Mouse (Mus musculus) left cerebral cortex, adult 18-20 months (tissue): ENCODE data around the gene Adarb2. TPM values are rescaled to one million over a fixed set of nuclear protein-coding genes. Genes with fewer than 3 reads are reported as not detected.

ENCODE experiments used
- DNase-seq, 2 experiments: peaks; one replicate each; pipeline ENCODE4 v3.0.0; 2021 to 2022; ENCODE audit warnings: low spot score in 2 of 2, mixed read lengths in 1 of 2
- total RNA-seq, 2 experiments: library from RNA; stranded (reverse); gene quantifications; 2 replicates each; pipeline ENCODE4 v1.2.3; 2021

Adarb2 gene
- total RNA-seq, 2 experiments from 2014 or later: 20.9 to 22.9 TPM

DNA sequence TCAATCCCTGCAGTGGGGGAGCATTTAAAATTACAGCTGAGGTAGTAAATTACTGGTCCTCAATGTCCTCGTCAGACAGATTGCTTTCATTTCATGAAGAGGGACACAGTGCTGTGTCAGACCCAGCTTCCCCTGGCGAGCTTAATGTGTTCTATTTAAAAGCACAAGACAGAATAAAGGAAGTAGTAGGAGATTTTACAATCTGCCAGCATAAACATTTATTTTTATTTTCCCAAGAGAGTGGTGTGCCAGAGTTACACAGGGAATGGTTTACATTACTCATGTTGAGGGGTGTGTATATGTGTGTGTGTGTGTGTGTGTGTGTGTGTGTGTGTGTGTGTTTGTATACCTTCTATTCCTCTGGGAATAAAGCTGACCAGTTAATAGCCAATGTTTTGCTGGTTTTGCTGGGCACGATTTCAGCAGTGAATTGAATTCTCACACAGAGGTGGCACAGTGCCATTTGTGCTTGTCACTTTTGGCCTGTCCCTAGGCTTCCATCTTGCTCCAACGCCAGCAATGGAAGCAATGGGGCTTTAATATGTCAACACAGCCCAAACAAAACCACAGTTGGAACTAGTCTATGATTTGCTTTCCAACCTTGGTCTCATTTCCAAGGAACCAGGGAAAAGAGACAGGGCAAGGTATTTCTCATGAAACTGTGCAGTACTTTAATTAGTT lies 282.1 kb downstream of the Adarb2 start:
- no peak for DNase-seq

DNA sequence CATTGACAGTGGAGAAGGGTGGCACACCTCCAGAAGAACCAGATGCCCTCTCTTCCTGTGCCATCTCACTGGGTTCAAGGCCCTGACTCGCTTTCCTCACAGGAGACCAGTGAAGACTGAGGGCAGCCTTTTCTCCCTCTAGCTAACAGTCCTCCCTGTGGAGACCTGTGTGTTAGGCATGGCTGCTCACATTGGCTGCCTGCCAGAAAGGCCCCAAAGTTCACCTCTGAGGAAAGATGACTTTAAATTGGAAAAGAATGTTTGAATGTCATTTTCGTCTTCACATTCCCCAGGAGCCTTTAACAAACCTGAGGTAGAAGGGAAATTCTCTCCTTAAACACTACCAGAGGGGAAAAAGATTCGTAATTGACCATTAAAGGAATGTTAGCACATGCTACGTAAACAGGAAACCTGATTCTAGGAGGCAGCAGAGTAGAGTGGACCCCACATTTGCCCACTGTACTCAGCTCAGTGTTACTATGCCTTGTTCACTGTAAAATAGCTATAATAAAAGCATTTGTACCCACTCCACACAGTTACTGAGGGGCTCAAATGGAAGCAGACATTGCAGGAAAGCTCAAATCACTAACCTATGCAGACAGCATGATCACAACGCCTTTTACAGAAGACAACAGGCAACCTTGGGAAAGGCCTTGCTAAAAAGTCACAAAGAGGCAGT lies 285.2 kb downstream of the Adarb2 start:
- DNase-seq: no peak

DNA sequence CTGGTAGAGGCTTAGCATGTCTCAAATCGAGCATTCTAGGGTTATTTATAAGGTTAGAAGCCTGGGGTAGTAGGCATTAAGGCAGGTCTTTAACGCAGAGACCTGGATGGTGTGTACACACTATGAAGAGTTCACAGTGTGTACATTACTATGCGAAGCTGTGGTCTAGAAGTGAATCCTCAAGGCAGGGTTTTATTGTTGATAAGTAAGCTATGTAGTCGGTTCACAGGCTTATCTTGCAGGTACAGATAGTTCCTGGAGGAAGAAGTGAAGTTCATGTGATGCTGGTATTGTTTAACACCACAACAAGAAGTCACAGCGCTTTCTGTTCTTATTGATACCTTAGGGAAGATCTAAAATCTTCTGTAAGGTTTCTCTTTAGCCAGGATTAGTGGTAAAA lies 290.7 kb downstream of the Adarb2 start:
- no peak for DNase-seq

DNA sequence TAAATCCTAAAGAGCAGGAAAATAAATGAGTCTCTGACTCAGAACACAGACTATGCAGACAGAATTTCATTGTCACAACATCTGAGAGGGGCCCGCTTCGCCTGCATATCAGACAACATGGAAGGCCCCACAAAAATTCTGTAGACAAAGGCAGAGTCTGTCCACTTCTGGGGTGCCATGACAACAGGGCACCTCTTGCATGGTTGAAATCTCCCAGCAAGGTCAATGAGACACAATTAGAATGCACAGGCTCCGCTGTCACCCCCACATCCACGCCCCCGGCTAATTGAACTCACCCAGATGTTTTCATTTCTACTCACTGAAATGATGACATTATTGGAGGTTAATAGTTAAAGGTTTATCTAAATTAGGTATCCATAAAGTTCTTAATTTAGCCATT lies 296.9 kb downstream of the Adarb2 start:
- no peak for DNase-seq

DNA sequence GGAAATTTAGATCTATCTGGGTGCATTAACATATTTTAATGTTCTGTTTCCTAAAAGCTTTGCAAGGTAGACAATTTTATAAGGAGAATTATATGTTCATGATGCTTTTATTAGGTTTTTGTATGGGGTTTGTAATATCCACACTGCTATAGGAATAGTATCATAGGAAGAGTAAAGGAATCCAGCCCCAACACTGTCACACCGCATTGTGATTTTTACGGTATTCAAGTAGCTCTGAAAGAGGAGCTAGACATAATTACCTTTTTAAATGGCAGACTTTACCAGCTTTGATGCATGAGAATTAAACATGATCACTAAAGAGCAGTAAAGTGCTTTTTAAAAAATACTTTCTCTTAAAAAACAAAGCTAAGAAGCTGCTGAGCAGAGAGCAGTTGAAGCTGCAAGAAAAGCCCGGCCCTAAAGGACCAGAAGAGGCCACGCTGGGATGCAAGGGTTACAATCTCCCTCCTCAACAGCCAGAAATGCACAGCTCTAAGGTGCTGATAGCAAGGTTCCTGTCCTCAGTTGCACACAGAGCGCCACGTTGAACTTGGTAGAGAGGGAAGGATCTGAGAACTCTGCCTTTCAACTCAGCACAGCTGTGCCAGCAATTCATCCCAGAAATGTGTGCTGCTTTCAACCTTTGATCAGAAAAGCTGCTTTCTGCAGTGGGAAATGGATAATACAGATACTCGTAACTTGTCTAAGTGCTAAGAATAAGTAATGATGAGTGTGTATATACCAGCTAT lies 308.6 kb downstream of the Adarb2 start:
- no peak for DNase-seq

DNA sequence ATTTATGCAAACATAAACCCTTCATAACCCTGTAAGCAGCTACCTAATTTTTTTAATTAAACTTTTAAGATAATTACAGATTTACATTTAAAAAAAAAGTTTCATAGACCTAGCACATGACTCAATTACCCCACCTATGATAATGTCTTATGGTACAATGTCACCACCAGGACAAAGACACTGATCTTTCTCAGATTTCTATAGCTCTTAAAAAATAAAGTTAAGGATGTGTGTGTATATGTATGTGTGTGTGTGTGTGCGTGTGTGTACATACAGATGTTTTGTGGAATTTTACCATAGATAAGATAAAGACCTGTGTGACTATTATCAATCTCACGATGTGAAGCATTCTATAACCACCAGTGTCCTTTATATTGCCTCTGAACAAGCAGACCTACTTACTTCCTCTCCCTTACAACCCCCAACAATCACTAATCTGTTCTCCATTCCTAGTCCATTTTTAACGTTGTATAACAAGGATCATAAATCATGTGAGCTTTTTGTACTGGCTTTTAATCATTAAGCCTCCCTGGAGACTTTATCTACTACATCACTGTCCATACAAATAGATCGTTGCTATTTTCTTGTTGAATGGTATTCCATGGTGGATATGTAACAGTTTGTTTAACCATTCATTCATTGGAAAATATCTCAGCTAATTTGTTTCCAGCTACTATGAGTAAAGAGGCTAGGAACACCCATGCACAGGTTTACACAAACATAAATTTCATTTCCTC lies 313.5 kb downstream of the Adarb2 start:
- no peak for DNase-seq

DNA sequence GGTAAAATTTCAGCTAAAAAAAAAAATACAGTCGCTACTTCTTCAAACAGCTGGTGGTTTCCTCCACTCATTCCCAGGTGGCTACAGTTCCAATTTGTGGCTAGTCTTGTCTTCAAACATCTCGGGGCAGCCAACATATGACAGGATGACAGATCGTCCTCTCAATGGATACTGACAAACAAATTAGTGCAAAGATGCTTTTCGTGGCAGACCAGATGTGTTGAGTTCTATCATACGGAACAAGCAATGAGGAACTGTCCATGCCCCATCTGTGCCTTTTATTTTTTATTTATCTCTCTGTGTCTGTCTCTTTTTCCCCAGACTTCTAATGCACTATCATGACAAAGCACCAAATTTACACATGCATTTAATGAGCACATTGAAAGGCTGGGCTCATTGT lies 316.5 kb downstream of the Adarb2 start:
- no peak for DNase-seq

DNA sequence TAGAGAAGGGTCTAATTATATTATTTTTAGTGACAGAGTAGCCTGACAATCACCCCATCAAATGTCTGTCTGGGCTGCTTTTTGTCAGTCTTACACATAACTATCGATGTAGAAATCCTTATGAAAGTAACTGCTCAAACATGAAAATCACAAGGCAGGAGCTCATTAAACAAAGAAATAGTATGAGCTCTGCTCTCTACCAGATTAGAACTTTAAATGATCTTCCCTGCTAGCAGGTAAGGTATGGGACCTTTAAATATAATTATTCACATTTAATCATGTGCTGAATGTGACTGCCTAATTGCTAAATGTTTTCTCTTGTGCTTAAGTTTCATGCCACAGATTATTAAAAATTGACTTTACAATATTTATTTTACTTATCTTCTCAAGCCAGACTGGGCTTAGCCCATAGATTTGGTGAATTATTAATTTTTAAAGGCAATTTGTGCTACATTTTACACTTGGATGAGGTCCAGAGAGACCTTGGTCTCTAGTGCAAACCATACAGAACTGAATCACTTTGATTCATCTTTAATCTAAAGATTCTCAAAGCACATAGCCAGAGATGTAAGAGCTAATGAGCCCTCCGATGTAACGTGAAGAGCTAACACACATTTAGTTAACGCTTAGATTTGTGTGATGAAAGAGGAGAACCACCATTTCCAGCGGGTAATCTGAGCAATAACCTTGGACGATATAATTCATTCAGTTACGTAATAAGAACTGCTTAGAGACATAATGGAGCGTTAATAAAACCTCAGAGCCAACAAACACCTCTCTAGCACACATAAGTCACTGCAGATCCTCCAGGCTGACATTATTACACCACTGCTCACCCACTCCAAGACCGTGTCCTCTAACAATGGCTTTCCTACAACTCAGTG lies 323.3 kb downstream of the Adarb2 start:
- DNase-seq: no peak

DNA sequence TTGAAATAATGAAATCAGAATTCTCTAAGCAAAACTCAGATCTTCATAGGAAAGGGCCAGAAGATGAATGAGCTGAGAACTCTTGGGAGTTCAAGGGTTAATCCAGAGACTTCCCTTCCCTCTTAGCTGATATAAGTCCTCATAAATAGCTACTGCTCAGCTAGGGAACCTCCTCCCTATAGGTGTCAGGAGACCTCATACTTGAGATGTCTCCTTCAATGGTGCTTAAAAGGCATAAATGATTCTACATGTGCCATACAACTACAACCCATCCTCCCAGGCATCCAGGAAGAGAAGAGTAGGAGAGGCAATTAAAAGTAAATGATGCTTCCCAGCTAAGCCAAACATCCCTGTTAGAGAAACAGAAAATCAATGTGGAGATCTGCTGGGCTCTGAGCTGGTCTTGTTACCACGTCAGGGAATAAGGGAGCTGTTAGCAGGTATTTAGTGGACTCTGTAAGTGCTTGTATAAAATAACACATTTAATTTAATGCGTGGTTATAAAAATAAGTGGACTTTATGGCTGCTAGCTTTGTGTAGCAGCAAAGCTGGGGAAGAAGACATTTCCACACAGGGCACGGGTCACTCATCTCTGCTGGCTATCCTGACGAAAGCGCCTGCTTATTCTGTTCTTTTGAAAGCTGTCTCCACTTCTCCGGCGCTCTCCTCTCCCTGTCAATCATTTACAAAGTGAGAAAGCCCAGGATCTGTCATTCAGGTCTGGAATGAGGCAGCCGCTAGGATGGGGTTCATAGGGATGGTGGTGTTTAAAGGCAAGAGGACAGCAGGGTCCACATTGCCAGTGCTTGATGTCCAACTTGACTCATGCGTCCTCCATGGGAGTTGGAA lies 331.8 kb downstream of the Adarb2 start:
- no peak for DNase-seq

DNA sequence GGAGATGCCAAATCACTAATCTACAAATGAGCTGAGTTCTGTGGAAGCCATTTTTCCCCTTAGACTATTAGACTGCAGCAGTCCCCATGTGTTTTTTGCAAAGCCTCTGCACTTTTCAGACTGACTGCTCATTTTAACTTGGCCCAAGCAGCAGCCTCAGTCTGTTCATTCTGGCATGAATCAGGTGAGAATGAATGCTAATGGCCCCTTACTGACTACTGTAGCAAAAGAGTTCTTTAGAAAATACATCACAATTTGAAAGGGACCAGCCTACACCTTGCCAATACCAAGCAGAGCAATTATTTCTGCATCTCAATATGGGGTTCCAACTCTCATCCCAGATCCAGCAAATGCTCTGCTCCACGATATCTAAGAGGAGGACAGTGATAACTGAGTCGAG lies 335.8 kb downstream of the Adarb2 start:
- DNase-seq: no peak

DNA sequence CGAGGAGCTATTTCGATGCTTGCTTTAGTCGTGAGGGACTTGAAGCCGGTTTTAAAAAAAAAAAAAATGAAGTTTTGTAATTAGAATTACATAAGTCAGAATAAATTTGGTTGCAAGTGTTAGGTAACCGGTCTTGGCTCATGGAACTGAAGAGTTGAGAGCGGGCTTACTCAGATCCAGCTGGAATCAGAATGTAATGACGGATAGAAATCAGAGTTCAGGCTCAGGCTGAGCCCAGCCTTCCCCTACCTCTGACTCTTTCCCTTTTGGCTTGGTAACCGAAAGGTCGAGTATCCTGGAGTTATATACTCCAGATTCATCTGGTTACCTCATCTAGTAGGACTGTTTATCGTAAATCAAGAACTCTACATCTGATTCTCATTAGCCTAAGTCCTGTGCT lies 336.2 kb downstream of the Adarb2 start:
- DNase-seq: no peak

DNA sequence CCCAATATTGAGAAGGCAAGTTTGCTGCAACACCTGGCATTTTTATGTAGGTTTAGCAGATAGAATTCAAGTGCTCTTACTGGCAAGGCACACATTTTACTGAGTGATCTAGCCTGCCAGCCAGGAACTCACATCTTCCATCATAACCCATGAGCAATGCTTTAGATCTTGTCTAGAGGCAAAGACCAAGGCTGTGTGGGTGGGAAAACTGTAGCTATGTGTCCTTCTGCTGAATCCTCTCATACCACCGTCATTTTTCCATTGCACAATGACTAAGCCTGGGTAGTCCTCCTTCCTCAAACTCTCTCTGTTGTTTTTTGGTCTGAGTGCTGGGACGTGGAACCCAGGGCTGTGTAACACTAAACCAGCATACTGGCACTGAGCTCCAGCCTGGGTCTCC lies 340.0 kb downstream of the Adarb2 start:
- DNase-seq: no peak

DNA sequence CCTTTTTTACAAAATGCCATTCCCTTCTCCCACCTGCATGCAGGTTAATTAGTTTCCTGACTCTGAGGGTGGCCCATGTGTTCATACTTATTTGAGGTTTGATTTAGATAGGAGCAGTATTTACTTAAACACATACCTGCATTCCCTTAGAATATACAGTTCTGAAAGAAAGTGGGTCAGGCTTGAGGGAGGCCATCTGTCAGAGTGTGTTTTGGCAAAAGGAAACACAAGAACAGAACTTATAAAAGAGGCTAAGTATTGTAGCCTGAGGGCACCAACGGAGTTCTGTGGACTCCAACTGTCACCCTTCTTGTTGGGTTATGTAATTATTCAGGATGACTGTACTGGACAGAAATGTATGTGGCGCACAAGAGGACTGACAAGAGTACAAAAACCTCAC lies 349.6 kb downstream of the Adarb2 start:
- DNase-seq: no peak

DNA sequence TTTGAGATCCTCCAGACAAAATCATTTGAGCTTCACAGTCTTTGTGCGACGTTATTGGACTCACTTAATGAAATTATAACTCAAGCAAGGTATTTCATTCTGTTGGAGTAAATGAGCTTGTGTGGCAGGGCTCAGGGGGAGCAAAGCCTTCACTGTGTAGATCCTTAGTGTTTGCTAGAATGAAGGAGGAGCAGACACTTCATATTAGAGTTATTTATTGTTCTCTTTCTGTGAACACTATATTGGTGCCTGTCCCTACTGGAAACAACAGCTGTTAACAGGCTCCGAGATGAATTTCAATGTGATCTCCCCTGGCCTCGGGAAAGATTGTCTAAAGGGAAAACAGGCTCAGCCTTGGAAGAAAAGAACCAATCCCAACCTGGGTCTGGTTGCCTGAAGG lies 355.1 kb downstream of the Adarb2 start:
- no peak for DNase-seq

DNA sequence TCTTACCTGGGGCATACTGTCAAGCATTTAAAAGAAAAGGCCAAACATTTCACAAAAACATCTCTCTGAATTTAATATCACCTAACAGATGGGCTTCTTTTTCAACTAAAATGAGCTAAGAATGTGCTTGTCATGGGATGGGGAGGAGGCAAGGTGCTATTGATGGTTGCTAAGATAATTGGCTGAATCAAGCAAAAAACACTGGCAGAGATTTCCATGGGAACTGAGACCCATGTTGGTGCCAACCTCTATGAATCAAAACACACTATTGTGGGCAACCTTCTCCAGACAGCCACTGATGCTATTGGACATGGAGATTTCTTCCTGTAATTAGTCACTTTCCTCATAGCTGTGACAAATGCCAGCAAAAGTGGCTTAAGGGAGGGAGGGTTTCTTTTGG lies 357.8 kb downstream of the Adarb2 start:
- DNase-seq: no peak

DNA sequence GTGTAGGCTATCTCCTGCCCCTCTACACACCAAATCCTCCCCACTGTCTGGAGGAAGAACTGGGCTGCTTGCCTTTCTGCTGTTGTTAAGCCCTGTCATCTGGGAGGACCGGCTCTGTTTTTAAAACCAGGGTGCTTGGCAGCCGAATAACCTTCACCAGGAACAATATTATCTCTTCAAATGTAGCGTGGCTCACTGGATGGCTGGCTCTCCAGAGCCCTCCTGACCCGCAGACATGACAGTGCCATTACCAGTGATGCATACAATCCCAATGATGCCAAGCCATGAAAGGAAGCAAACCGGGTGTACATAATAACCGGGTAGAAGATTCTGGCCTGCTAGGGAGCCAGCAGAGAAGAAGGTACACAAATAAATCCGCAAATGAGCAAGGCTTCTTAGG lies 360.5 kb downstream of the Adarb2 start:
- no peak for DNase-seq

DNA sequence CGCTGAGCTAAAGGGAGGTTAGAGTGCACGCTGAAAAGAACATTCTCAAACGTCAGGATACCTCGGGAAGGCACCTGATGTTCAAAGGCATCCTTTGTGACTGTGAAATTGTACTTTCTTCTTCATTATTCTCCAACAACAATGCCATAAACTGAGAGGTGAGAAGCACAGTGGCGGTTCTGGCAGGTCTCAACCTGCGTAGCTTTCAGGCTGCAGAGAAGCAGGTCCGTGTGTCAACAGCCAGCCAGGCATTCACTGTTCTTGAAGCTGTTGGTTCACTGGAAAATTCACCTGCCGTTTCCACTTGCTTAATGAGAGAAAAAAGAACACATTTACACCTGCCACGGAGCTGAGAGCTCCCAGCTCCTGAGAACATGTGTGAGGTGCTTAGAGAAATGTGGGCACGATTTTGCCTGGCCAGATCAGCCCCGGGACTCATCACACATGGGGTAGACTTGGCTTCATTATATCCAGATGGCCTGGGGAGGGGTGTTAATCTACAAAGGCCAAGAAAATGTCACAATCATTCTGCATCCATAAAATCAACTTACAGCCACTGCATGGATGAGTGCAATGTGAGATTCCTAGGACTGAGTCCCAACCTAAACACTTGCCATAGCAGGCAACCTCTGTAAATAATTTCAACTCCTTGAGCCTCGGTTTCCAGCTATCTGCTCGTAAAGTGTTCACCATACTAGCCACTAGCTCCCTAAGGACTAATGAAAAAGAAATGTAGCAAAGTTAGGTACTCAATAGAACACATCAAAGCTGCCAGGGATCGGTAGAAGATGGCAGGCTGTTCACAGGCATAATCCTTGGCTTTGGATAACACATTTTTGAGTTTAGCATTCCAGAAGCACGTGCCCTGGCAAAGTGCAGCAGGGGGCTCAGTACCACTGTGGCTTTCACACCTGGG lies 364.7 kb downstream of the Adarb2 start:
- no peak for DNase-seq

DNA sequence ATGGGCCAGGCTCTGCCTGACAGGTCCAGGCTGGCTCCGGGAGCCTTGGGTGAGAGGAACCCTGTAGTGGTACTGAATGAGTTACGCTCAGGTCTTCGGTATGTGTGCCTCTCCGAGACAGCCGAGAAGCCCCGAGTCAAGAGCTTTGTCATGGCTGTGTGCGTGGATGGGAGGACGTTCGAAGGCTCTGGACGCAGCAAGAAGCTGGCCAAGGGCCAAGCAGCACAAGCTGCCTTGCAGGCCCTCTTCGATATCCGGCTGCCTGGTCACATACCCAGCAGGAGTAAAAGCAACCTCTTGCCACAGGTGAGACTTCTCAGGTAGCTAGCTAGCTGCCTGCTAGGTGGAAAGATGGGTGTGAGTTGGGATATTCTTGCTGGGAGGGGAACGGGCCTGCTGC lies 367.6 kb downstream of the Adarb2 start:
- no peak for DNase-seq

DNA sequence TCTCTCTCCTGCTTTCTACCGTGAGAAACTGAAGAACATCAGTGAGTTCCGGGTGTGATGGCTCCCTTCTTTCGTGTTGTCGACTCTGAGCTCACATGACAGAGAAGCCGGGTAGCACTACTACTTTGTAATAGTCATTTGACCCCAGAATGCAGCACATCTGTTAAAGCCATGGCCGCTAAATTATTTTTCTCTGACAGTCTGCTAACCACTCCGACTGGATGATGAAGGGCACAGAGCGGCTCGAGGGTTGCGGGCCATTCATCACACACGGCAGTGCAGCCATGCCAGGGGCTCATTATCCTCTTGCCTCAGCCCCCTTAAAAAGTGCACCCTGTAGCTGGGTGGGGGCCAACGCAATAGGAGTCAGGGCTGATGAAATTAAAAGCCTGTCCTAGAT lies 371.2 kb downstream of the Adarb2 start:
- DNase-seq: no peak
